Mouse (Mus musculus): ENCODE data around the gene Olfr212. TPM values are rescaled to one million over a fixed set of nuclear protein-coding genes. Genes with fewer than 3 reads are reported as not detected.

The Olfr212 gene
- 0.21 to 0.49 TPM (median 0.32 TPM) in 4 replicates for total RNA-seq (2023)

GRCm38 (mm10) chr6:116506302-116507003, at the start of gene Olfr212:
Gene Olfr212 (plus strand): TSS chr6:116506516.

GRCm38 (mm10) chr6:116460544-116461283, 45.6 kb upstream of the Olfr212 start, which contains the start of gene Alox5:
Gene Alox5 (minus strand): TSS chr6:116461178.

GRCm38 (mm10) chr6:116488791-116489190, 17.5 kb upstream of the Olfr212 start, which contains the start of gene Olfr211:
Gene Olfr211 (plus strand): TSS chr6:116489091.

GRCm38 (mm10) chr6:116538156-116538555, 31.8 kb downstream of the Olfr212 start, which contains the start of gene Olfr213:
Gene Olfr213 (plus strand): TSS chr6:116538456.

GRCm38 (mm10) chr6:116550841-116551240, 44.5 kb downstream of the Olfr212 start, which contains the start of gene Gm5580:
Gene Gm5580 (plus strand): TSS chr6:116551141.

GRCm38 (mm10) chr6:116553935-116554334, 47.6 kb downstream of the Olfr212 start, which contains the start of gene Olfr214:
Gene Olfr214 (plus strand): TSS chr6:116554235.

Other genes with a start within 250 kb of the Olfr212 start
- 3.5 to 6.4 TPM (median 4.2 TPM) in 4 replicates for gene Zfand4, start 242.3 kb upstream of the Olfr212 start, total RNA-seq (2023)
- gene March8, start 168.5 kb upstream of the Olfr212 start, total RNA-seq (2023), result 0.66 to 2.1 TPM (median 0.74 TPM) in 4 replicates
- 0.28 to 0.73 TPM (median 0.48 TPM) in 3 of 4 replicates, not detected in the other for gene Alox5, start 45.3 kb upstream of the Olfr212 start, total RNA-seq (2023)
- gene Olfr211, start 17.4 kb upstream of the Olfr212 start, total RNA-seq (2023), result not detected in 4 replicates
- gene Olfr213, start 31.9 kb downstream of the Olfr212 start, total RNA-seq (2023), result not detected in 4 replicates
- 4.4 to 7.9 TPM (median 6.0 TPM) in 4 replicates for gene Gm5580, start 44.6 kb downstream of the Olfr212 start, total RNA-seq (2023)
- not detected in 4 replicates for gene Olfr214, start 47.7 kb downstream of the Olfr212 start, total RNA-seq (2023)
- gene Olfr215, start 77.7 kb downstream of the Olfr212 start, total RNA-seq (2023), result not detected in 4 replicates
- 16.8 to 21.7 TPM (median 19.0 TPM) in 4 replicates for gene Zfp422, start 122.5 kb downstream of the Olfr212 start, total RNA-seq (2023)
- gene Depp1, start 144.1 kb downstream of the Olfr212 start, total RNA-seq (2023), result not detected in 4 replicates
- 33.2 to 41.4 TPM (median 35.7 TPM) in 4 replicates for gene Rassf4, start 167.4 kb downstream of the Olfr212 start, total RNA-seq (2023)
- 0.12 to 0.18 TPM (median 0.12 TPM) in 4 replicates for gene Tmem72, start 210.4 kb downstream of the Olfr212 start, total RNA-seq (2023)

Data from B cell, adult 62 days (primary cell).